Mouse (Mus musculus) MEL (cell line): Measurements from ENCODE around the gene Ksr1. TPM values are rescaled to one million over a fixed set of nuclear protein-coding genes. Genes with fewer than 3 reads are reported as not detected.

Experiments used
- DNase-seq: peaks from one replicate; pipeline ENCODE4 v3.0.0; 2011; ENCODE audit warnings: low read depth, low spot score
- H3K27ac ChIP-seq: 2 replicates; pipeline ENCODE4 v1.5.1; 2012; ENCODE audit warnings: low read depth, mild to moderate bottlenecking, control low read depth, low read length, moderate library complexity; ENCODE audit not compliant: control insufficient read depth
- H3K27me3 ChIP-seq, 2 experiments: fragments of 150-350 bp in 1 of 2; sonication (generic) in 1 of 2; 2 replicates each; pipeline ENCODE4 v1.6.1; 2012; ENCODE audit warnings: low read length in 2 of 2, mild to moderate bottlenecking in 2 of 2, improper control_type of control experiment in 1 of 2, moderate library complexity in 1 of 2; ENCODE audit not compliant: insufficient read depth in 2 of 2, control insufficient read depth in 1 of 2
- H3K36me3 ChIP-seq, 2 experiments: 2 replicates each; pipeline ENCODE4 v1.6.1; 2012 to 2014; ENCODE audit warnings: low read length in 2 of 2, improper control_type of control experiment in 1 of 2, inconsistent platforms in 1 of 2, mild to moderate bottlenecking in 1 of 2; ENCODE audit not compliant: insufficient read depth in 2 of 2, control insufficient read depth in 1 of 2
- H3K4me1 ChIP-seq, 2 experiments: fragments of 150-350 bp in 1 of 2; sonication (generic) in 1 of 2; 2 replicates each; pipeline ENCODE4 v1.6.1; 2012; ENCODE audit warnings: low read length in 2 of 2, improper control_type of control experiment in 1 of 2, mild to moderate bottlenecking in 1 of 2; ENCODE audit not compliant: insufficient read depth in 2 of 2, control insufficient read depth in 1 of 2
- H3K4me3 ChIP-seq, 2 experiments: fragments of 150-350 bp in 1 of 2; sonication (generic) in 1 of 2; 2 replicates each; pipeline ENCODE4 v1.5.1; 2012; ENCODE audit warnings: low read depth in 2 of 2, low read length in 2 of 2, mild to moderate bottlenecking in 2 of 2, moderate library complexity in 2 of 2, control low read depth in 1 of 2, improper control_type of control experiment in 1 of 2; ENCODE audit not compliant: control insufficient read depth in 1 of 2, insufficient read depth in 1 of 2
- H3K79me2 ChIP-seq: 2 replicates; pipeline ENCODE4 v1.6.1; 2012; ENCODE audit warnings: mild to moderate bottlenecking, low read length, moderate library complexity; ENCODE audit not compliant: control insufficient read depth, poor library complexity, insufficient read depth
- H3K9ac ChIP-seq: 2 replicates; pipeline ENCODE4 v1.6.1; 2012; ENCODE audit warnings: low read depth, mild to moderate bottlenecking, control low read depth, low read length, moderate library complexity; ENCODE audit not compliant: control insufficient read depth, poor library complexity, severe bottlenecking
- H3K9me3 ChIP-seq: fragments of 150-350 bp; sonication (generic); replicated peaks from 2 replicates; pipeline ENCODE4 v1.6.1; 2012; ENCODE audit warnings: mild to moderate bottlenecking, low read length, improper control_type of control experiment, moderate library complexity; ENCODE audit not compliant: insufficient read depth
- BHLHE40 ChIP-seq: IDR thresholded peaks from 2 replicates; pipeline ENCODE4 v1.6.1; 2012; ENCODE audit warnings: low read depth, mild to moderate bottlenecking, inconsistent platforms, low read length, improper control_type of control experiment, borderline replicate concordance
- CHD1 ChIP-seq: IDR thresholded peaks from 2 replicates; pipeline ENCODE4 v1.6.1; 2012; ENCODE audit warnings: low read depth, mild to moderate bottlenecking, inconsistent platforms, low read length, improper control_type of control experiment
- CHD2 ChIP-seq: IDR thresholded peaks from 2 replicates; pipeline ENCODE4 v1.6.1; 2011; ENCODE audit warnings: low read length, improper control_type of control experiment
- CTCF ChIP-seq, 3 experiments: IDR thresholded peaks in 2 of 3; conservative IDR thresholded peaks in 1 of 3; 2 replicates each; pipeline ENCODE4 v1.5.1; 2011 to 2012; ENCODE audit warnings: low read length in 3 of 3, low read depth in 2 of 3, mild to moderate bottlenecking in 2 of 3, improper control_type of control experiment in 1 of 3, inconsistent platforms in 1 of 3, mixed read lengths in 1 of 3, moderate library complexity in 1 of 3; ENCODE audit not compliant: control insufficient read depth in 1 of 3, insufficient read depth in 1 of 3, poor library complexity in 1 of 3, severe bottlenecking in 1 of 3
- E2F4 ChIP-seq: IDR thresholded peaks from 2 replicates; pipeline ENCODE4 v1.6.1; 2011; ENCODE audit warnings: low read depth, low read length, improper control_type of control experiment, borderline replicate concordance
- ELF1 ChIP-seq: IDR thresholded peaks from 2 replicates; pipeline ENCODE4 v1.6.1; 2014; ENCODE audit warnings: low read depth, mild to moderate bottlenecking, inconsistent platforms, low read length, improper control_type of control experiment, moderate library complexity
- GATA1 ChIP-seq: IDR thresholded peaks from 2 replicates; pipeline ENCODE4 v1.6.1; 2011; ENCODE audit warnings: low read depth, low read length, improper control_type of control experiment
- KAT2A ChIP-seq: conservative IDR thresholded peaks from 2 replicates; pipeline ENCODE4 v1.6.1; 2012; ENCODE audit warnings: low read depth, low read length, improper control_type of control experiment, inconsistent platforms
- MAFK ChIP-seq: IDR thresholded peaks from 2 replicates; pipeline ENCODE4 v1.6.1; 2011; ENCODE audit warnings: low read depth, mild to moderate bottlenecking, low read length, improper control_type of control experiment, borderline replicate concordance
- MAX ChIP-seq: IDR thresholded peaks from 2 replicates; pipeline ENCODE4 v1.6.1; 2011; ENCODE audit warnings: low read length, improper control_type of control experiment
- MAZ ChIP-seq: IDR thresholded peaks from 2 replicates; pipeline ENCODE4 v1.6.1; 2012; ENCODE audit warnings: low read depth, mild to moderate bottlenecking, inconsistent platforms, low read length, improper control_type of control experiment
- MXI1 ChIP-seq: IDR thresholded peaks from 2 replicates; pipeline ENCODE4 v1.6.1; 2011; ENCODE audit warnings: mild to moderate bottlenecking, low read depth, low read length, improper control_type of control experiment
- MYB ChIP-seq: IDR thresholded peaks from 2 replicates; pipeline ENCODE4 v1.6.1; 2011; ENCODE audit warnings: mild to moderate bottlenecking, low read depth, low read length, improper control_type of control experiment
- MYC ChIP-seq: IDR thresholded peaks from 2 replicates; pipeline ENCODE4 v1.6.1; 2011; ENCODE audit warnings: low read depth, mild to moderate bottlenecking, low read length, improper control_type of control experiment, moderate library complexity
- NELFE ChIP-seq: IDR thresholded peaks from 2 replicates; pipeline ENCODE4 v1.6.1; 2011; ENCODE audit warnings: low read depth, low read length, improper control_type of control experiment
- NRF1 ChIP-seq: IDR thresholded peaks from 2 replicates; pipeline ENCODE4 v1.6.1; 2014; ENCODE audit warnings: low read depth, mild to moderate bottlenecking, inconsistent platforms, low read length, improper control_type of control experiment, moderate library complexity; ENCODE audit not compliant: poor library complexity, insufficient read depth, severe bottlenecking
- POLR2A ChIP-seq, 2 experiments: IDR thresholded peaks; 2 replicates each; pipeline ENCODE4 v1.6.1; 2011 to 2012; ENCODE audit warnings: low read length in 2 of 2, mild to moderate bottlenecking in 2 of 2, control low read depth in 1 of 2, improper control_type of control experiment in 1 of 2, low read depth in 1 of 2, moderate library complexity in 1 of 2; ENCODE audit not compliant: control insufficient read depth in 1 of 2, insufficient read depth in 1 of 2, poor library complexity in 1 of 2
- POLR2AphosphoS2 ChIP-seq: IDR thresholded peaks from 2 replicates; pipeline ENCODE4 v1.6.1; 2011; ENCODE audit warnings: low read length, improper control_type of control experiment
- POLR2AphosphoS5 ChIP-seq: IDR thresholded peaks from 2 replicates; pipeline ENCODE4 v1.6.1; 2012; ENCODE audit warnings: low read depth, borderline replicate concordance, mild to moderate bottlenecking, inconsistent platforms, low read length, moderate library complexity, mixed read lengths
- RAD21 ChIP-seq: IDR thresholded peaks from 2 replicates; pipeline ENCODE4 v1.6.1; 2011; ENCODE audit warnings: mild to moderate bottlenecking, low read depth, low read length, improper control_type of control experiment
- RCOR1 ChIP-seq: IDR thresholded peaks from 2 replicates; pipeline ENCODE4 v1.6.1; 2012; ENCODE audit warnings: low read depth, mild to moderate bottlenecking, inconsistent platforms, low read length, improper control_type of control experiment
- SIN3A ChIP-seq: IDR thresholded peaks from 2 replicates; pipeline ENCODE4 v1.6.1; 2012; ENCODE audit warnings: low read length, improper control_type of control experiment, inconsistent platforms
- SMC3 ChIP-seq: IDR thresholded peaks from 2 replicates; pipeline ENCODE4 v1.6.1; 2011; ENCODE audit warnings: low read depth, low read length, improper control_type of control experiment
- TAL1 ChIP-seq: IDR thresholded peaks from 2 replicates; pipeline ENCODE4 v1.6.1; 2012; ENCODE audit warnings: mild to moderate bottlenecking, inconsistent platforms, low read length, moderate library complexity, mixed read lengths
- TBP ChIP-seq: IDR thresholded peaks from 2 replicates; pipeline ENCODE4 v1.8.0; 2011; ENCODE audit warnings: low read depth, low read length, improper control_type of control experiment
- TCF12 ChIP-seq: IDR thresholded peaks from 2 replicates; pipeline ENCODE4 v1.6.1; 2014; ENCODE audit warnings: low read depth, mild to moderate bottlenecking, inconsistent platforms, low read length, improper control_type of control experiment, moderate library complexity
- UBTF ChIP-seq: IDR thresholded peaks from 2 replicates; pipeline ENCODE4 v1.6.1; 2012; ENCODE audit warnings: low read depth, mild to moderate bottlenecking, inconsistent platforms, low read length, improper control_type of control experiment, moderate library complexity, borderline replicate concordance; ENCODE audit not compliant: insufficient read depth
- USF1 ChIP-seq: IDR thresholded peaks from 2 replicates; pipeline ENCODE4 v1.6.1; 2014; ENCODE audit warnings: low read depth, mild to moderate bottlenecking, inconsistent platforms, low read length, improper control_type of control experiment, moderate library complexity
- USF2 ChIP-seq, 2 experiments: IDR thresholded peaks; 2 replicates each; pipeline ENCODE4 v1.6.1; 2011 to 2012; ENCODE audit warnings: improper control_type of control experiment in 2 of 2, low read length in 2 of 2, borderline replicate concordance in 1 of 2, inconsistent platforms in 1 of 2, low read depth in 1 of 2, mild to moderate bottlenecking in 1 of 2; ENCODE audit not compliant: insufficient read depth in 1 of 2
- ZC3H11A ChIP-seq: IDR thresholded peaks from 2 replicates; pipeline ENCODE4 v1.6.1; 2012; ENCODE audit warnings: low read depth, mild to moderate bottlenecking, inconsistent platforms, low read length, improper control_type of control experiment
- ZKSCAN1 ChIP-seq: IDR thresholded peaks from 2 replicates; pipeline ENCODE4 v1.6.1; 2012; ENCODE audit warnings: low read depth, mild to moderate bottlenecking, inconsistent platforms, low read length, improper control_type of control experiment, moderate library complexity
- ZMIZ1 ChIP-seq: IDR thresholded peaks from 2 replicates; pipeline ENCODE4 v1.6.1; 2012; ENCODE audit warnings: low read depth, mild to moderate bottlenecking, inconsistent platforms, low read length, improper control_type of control experiment, moderate library complexity
- polyA plus RNA-seq, 2 experiments: library from polyadenylated mRNA; stranded (reverse) in 1 of 2; unstranded in 1 of 2; fragments of >175 nt in 1 of 2; fragments of >200 nt in 1 of 2; gene quantifications; 2 replicates each; pipeline versions ENCODE4 v1.2.1 to v1.2.4; 2012; ENCODE audit warnings: low replicate concordance in 2 of 2, low read depth in 1 of 2; ENCODE audit not compliant: insufficient read length in 2 of 2, insufficient read depth in 1 of 2, missing spikeins in 1 of 2
- total RNA-seq: library from RNA; depleted of rRNA; stranded (reverse); fragments of 300-350 nt; gene quantifications from 2 replicates; pipeline ENCODE4 v1.2.3, GENCODE M21; 2012

The Ksr1 gene
- total and polyA plus RNA-seq, 3 experiments, result 9.7 to 18.4 TPM; not detected in 1

- peak; percentile 60; the same call in 1 of the 2 replicates for TF ChIP-seq TCF12
- peak; percentile 59; the same call in 1 of the 2 replicates for TF ChIP-seq MAZ
- TF ChIP-seq NELFE, result peak; percentile 43; the same call in 1 of the 2 replicates
- TF ChIP-seq MAFK, result no peak; the same call in 1 of the 2 replicates
- peak; percentile 82 for TF ChIP-seq USF1
- TF ChIP-seq SMC3, result no peak
- no peak for TF ChIP-seq NRF1
- no peak for TF ChIP-seq MYB
- peak; percentile 74 for TF ChIP-seq TBP
- peak; percentile 77 for TF ChIP-seq SIN3A
- no peak for TF ChIP-seq ZKSCAN1
- TF ChIP-seq TAL1, result no peak
- TF ChIP-seq MXI1, result peak; percentile 46; the same call in 1 of the 2 replicates
- TF ChIP-seq ZC3H11A, result no peak
- TF ChIP-seq USF2 (IDR thresholded peaks at IDR 0.05; ENCODE audit: borderline replicate concordance in 1 of 2, insufficient read depth in 1 of 2, low read depth in 1 of 2, low read length in 2 of 2), result no peak
- no peak for TF ChIP-seq UBTF
- TF ChIP-seq BHLHE40, result no peak
- TF ChIP-seq RCOR1, result peak; percentile 43
- TF ChIP-seq CHD2, result no peak
- TF ChIP-seq CHD1, result 0 out of 2 replicates have a peak, but pooled peaks have one; percentile 52
- no peak for TF ChIP-seq E2F4
- no peak for TF ChIP-seq MYC
Observed at GRCm38 (mm10) chr11:78982513-78983291, 163.5 kb downstream of the Ksr1 start (continued).

DNA sequence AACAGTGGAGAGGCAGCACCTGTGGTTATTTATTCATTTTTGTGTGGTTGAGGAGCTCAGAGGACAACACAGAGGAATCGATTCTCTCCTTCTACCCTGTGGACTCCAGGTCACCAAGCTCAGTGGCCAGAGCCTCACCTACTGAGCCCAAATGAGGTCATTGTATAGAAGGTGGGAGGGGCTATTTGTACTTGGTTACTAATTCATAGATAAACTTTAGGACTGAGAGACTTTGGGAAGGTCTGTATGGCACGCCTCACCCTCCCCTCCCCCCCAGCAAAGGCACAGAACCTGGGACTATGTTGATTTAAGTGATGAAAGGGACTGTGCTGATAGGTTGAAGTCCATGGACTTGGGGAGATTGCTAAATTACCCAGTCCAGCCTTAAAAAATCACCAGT is 164.2 kb downstream of the Ksr1 start:
- H3K4me1 ChIP-seq, result peaks cover 37 to 50% of the 10 kb centered on the region in 2 experiments
- H3K4me3 ChIP-seq, result peak overlapping the region; percentile 66 to 95
- peaks cover 48% of the 10 kb centered on the region for H3K79me2 ChIP-seq
- peak overlapping the region; percentile 78 for H3K27ac ChIP-seq
- DNase-seq, result peak; percentile 58
- no peaks in the 10 kb centered on the region for H3K9me3 ChIP-seq
- no peaks in the 10 kb centered on the region for H3K27me3 ChIP-seq
- H3K9ac ChIP-seq, result peak overlapping the region; percentile 60
- H3K36me3 ChIP-seq, result peaks cover 8 to 45% of the 10 kb centered on the region in 2 experiments
- TF ChIP-seq POLR2A (IDR thresholded peaks at IDR 0.05; ENCODE audit: control insufficient read depth in 1 of 2, insufficient read depth in 1 of 2, low read depth in 1 of 2, low read length in 2 of 2, poor library complexity in 1 of 2), result no peak; a peak in 1 of 4 replicates
- TF ChIP-seq MAX, result 0 out of 2 replicates have a peak, but pooled peaks have one; percentile 6
- no peak for TF ChIP-seq CHD1
- TF ChIP-seq MYB, result no peak
- no peak for TF ChIP-seq POLR2AphosphoS2
- TF ChIP-seq ZMIZ1, result no peak
- TF ChIP-seq USF1, result no peak
- TF ChIP-seq RAD21, result no peak
- TF ChIP-seq CHD2, result no peak
- TF ChIP-seq TBP, result no peak
- TF ChIP-seq GATA1, result no peak
- no peak for TF ChIP-seq TAL1
- TF ChIP-seq KAT2A, result no peak
- TF ChIP-seq MYC, result 0 out of 2 replicates have a peak, but pooled peaks have one; percentile 16
- no peak for TF ChIP-seq MAZ
- no peak for TF ChIP-seq MXI1
- no peak for TF ChIP-seq UBTF
- TF ChIP-seq BHLHE40, result peak; percentile 46
- no peak for TF ChIP-seq ELF1
- no peak for TF ChIP-seq POLR2AphosphoS5
- TF ChIP-seq CTCF (IDR thresholded peaks at IDR 0.05 in 2 of 3, conservative IDR thresholded peaks at IDR 0.05 in 1 of 3; ENCODE audit: control insufficient read depth in 1 of 3, insufficient read depth in 1 of 3, low read depth in 2 of 3, low read length in 3 of 3, poor library complexity in 1 of 3, severe bottlenecking in 1 of 3), result no peak
